Mouse (Mus musculus): ENCODE measurements at regions not wholly inside any gene's neighbourhood (a gene's known extent, or its start where the extent isn't known, plus 50 kb on each side); places are given as distances from the start of the nearest gene placed in this dataset.

- TF ChIP-seq MEF2A (IDR thresholded peaks at IDR 0.05; ENCODE audit: extremely low read depth, insufficient replicate concordance, low read depth, low read length, poor library complexity, severe bottlenecking) (no peak), ELF1 (IDR thresholded peaks at IDR 0.05; ENCODE audit: low read depth, low read length) (no peak), MAFK (IDR thresholded peaks at IDR 0.05; ENCODE audit: borderline replicate concordance, low read depth, low read length) (no peak), TAL1 (IDR thresholded peaks at IDR 0.05; ENCODE audit: low read length) (no peak), GABPA (IDR thresholded peaks at IDR 0.05; ENCODE audit: low read depth, low read length) (no peak), HCFC1 (IDR thresholded peaks at IDR 0.05; ENCODE audit: low read depth, low read length) (no peak), POLR2AphosphoS2 (IDR thresholded peaks at IDR 0.05; ENCODE audit: low read length) (no peak), TBP (IDR thresholded peaks at IDR 0.05; ENCODE audit: low read depth, low read length) (no peak), MAZ (IDR thresholded peaks at IDR 0.05; ENCODE audit: low read depth, low read length) (no peak), ZMIZ1 (IDR thresholded peaks at IDR 0.05; ENCODE audit: low read depth, low read length) (no peak), GATA1 (IDR thresholded peaks at IDR 0.05; ENCODE audit: low read depth, low read length) (no peak), NELFE (IDR thresholded peaks at IDR 0.05; ENCODE audit: low read depth, low read length) (no peak), ZC3H11A (IDR thresholded peaks at IDR 0.05; ENCODE audit: low read depth, low read length) (no peak), SMC3 (IDR thresholded peaks at IDR 0.05; ENCODE audit: low read depth, low read length) (no peak), KAT2A (conservative IDR thresholded peaks at IDR 0.05; ENCODE audit: low read depth, low read length) (no peak), USF1 (IDR thresholded peaks at IDR 0.05; ENCODE audit: low read depth, low read length) (no peak), POLR2A (IDR thresholded peaks at IDR 0.05; ENCODE audit: control insufficient read depth in 1 of 2, insufficient read depth in 1 of 2, low read depth in 1 of 2, low read length in 2 of 2, poor library complexity in 1 of 2) (no peak)
- H3K9ac ChIP-seq (ENCODE audit: control insufficient read depth, low read depth, low read length, poor library complexity, severe bottlenecking) = no peak overlapping the region
- H3K9me3 ChIP-seq (replicated peaks; ENCODE audit: insufficient read depth, low read length) = no peaks in the 10 kb centered on the region
- H3K27me3 ChIP-seq (ENCODE audit: control insufficient read depth in 1 of 2, insufficient read depth in 2 of 2, low read length in 2 of 2) = no peaks in the 10 kb centered on the region
- H3K4me1 ChIP-seq (ENCODE audit: control insufficient read depth in 1 of 2, insufficient read depth in 2 of 2, low read length in 2 of 2) = no peaks in the 10 kb centered on the region
- no peaks in the 10 kb centered on the region for H3K36me3 ChIP-seq (ENCODE audit: control insufficient read depth in 1 of 2, insufficient read depth in 2 of 2, low read length in 2 of 2)
- no peaks in the 10 kb centered on the region for H3K79me2 ChIP-seq (ENCODE audit: control insufficient read depth, insufficient read depth, low read length, poor library complexity)
- no peak overlapping the region for H3K4me3 ChIP-seq (ENCODE audit: control insufficient read depth in 1 of 2, insufficient read depth in 1 of 2, low read depth in 2 of 2, low read length in 2 of 2)
- DNase-seq (ENCODE audit: low read depth, low spot score) = no peak
- no peak overlapping the region for H3K27ac ChIP-seq (ENCODE audit: control insufficient read depth, low read depth, low read length)
These were observed 207.0 kb downstream of the 1700064H15Rik start for GRCm38 (mm10) chr3:19421430-19421944.

- Histone ChIP-seq H3K4me3 (ENCODE audit: control insufficient read depth in 1 of 2, insufficient read depth in 1 of 2, low read depth in 2 of 2, low read length in 2 of 2) (no peak overlapping the region), H3K36me3 (ENCODE audit: control insufficient read depth in 1 of 2, insufficient read depth in 2 of 2, low read length in 2 of 2) (no peaks in the 10 kb centered on the region), H3K9me3 (replicated peaks; ENCODE audit: insufficient read depth, low read length) (no peaks in the 10 kb centered on the region), H3K27ac (ENCODE audit: control insufficient read depth, low read depth, low read length) (no peak overlapping the region), H3K9ac (ENCODE audit: control insufficient read depth, low read depth, low read length, poor library complexity, severe bottlenecking) (no peak overlapping the region), H3K79me2 (ENCODE audit: control insufficient read depth, insufficient read depth, low read length, poor library complexity) (no peaks in the 10 kb centered on the region), H3K4me1 (ENCODE audit: control insufficient read depth in 1 of 2, insufficient read depth in 2 of 2, low read length in 2 of 2) (no peaks in the 10 kb centered on the region), H3K27me3 (ENCODE audit: control insufficient read depth in 1 of 2, insufficient read depth in 2 of 2, low read length in 2 of 2) (no peaks in the 10 kb centered on the region)
- no peak for TF ChIP-seq NRF1 (IDR thresholded peaks at IDR 0.05; ENCODE audit: insufficient read depth, low read depth, low read length, poor library complexity, severe bottlenecking)
- no peak for TF ChIP-seq MAFK (IDR thresholded peaks at IDR 0.05; ENCODE audit: borderline replicate concordance, low read depth, low read length)
- no peak for DNase-seq (ENCODE audit: low read depth, low spot score)
These were observed 207.6 kb downstream of the 1700064H15Rik start for GRCm38 (mm10) chr3:19420912-19421311.
